Mouse (Mus musculus) left cerebral cortex, adult 2 months (tissue): ENCODE measurements at regions not wholly inside any gene's neighbourhood (a gene's known extent, or its start where the extent isn't known, plus 50 kb on each side); places are given as distances from the start of the nearest gene placed in this dataset.

ENCODE experiments used
- DNase-seq, 2 experiments: peaks; one replicate each; pipeline ENCODE4 v3.0.0; 2021 to 2022; ENCODE audit warnings: low spot score in 2 of 2, mixed read lengths in 1 of 2; ENCODE audit errors: extremely low spot score in 1 of 2
- H3K27ac ChIP-seq: fragments of 200-600 bp; 2 replicates; pipeline ENCODE4 v1.8.1; 2022
- H3K4me3 ChIP-seq: fragments of 200-600 bp; 2 replicates; pipeline ENCODE4 v1.8.1; 2022
- CTCF ChIP-seq: fragments of 200-600 bp; IDR thresholded peaks from 2 replicates; pipeline ENCODE4 v1.8.1; 2022; ENCODE audit warnings: antibody characterized with exemption, mild to moderate bottlenecking, moderate library complexity
- intact Hi-C: fragments of 180-260 bp; cut with DNase I; formaldehyde crosslinking; loops from one replicate; pipeline ENCODE4 v1.15.1; 2025

- intact Hi-C loops, result no loop called here
- Histone ChIP-seq H3K4me3 (no peak overlapping the region), H3K27ac (no peak overlapping the region)
- no peak for DNase-seq
- no peak for TF ChIP-seq CTCF
Observed at GRCm38 (mm10) chr4:55475409-55475808, 56.9 kb downstream of the Klf4 start.

GRCm38 (mm10) chr4:55474044-55474788 is 58.0 kb downstream of the Klf4 start:
- intact Hi-C loops, result no loop called here
- no peak for DNase-seq
- Histone ChIP-seq H3K4me3 (no peak overlapping the region), H3K27ac (no peak overlapping the region)
- no peak for TF ChIP-seq CTCF

GRCm38 (mm10) chr4:55472649-55473048 is 59.6 kb downstream of the Klf4 start:
- intact Hi-C loops, result no loop called here
- no peak overlapping the region for H3K27ac ChIP-seq
- H3K4me3 ChIP-seq, result no peak overlapping the region
- no peak for DNase-seq
- no peak for TF ChIP-seq CTCF

GRCm38 (mm10) chr4:55470779-55471663 is 61.2 kb downstream of the Klf4 start:
- intact Hi-C loops, result no loop called here
- Histone ChIP-seq H3K4me3 (no peak overlapping the region), H3K27ac (no peak overlapping the region)
- no peak for DNase-seq
- TF ChIP-seq CTCF, result no peak

- TF ChIP-seq CTCF, result no peak
- intact Hi-C loops, result no loop called here
Observed at GRCm38 (mm10) chr4:55464192-55464591, 68.1 kb downstream of the Klf4 start.

GRCm38 (mm10) chr4:55461927-55462326 is 70.3 kb downstream of the Klf4 start:
- TF ChIP-seq CTCF, result no peak
- no peak for DNase-seq
- intact Hi-C loops, result no loop called here
- no peak overlapping the region for H3K27ac ChIP-seq
- H3K4me3 ChIP-seq, result no peak overlapping the region

More at GRCm38 (mm10) chr4:55464192-55464591, 68.1 kb downstream of the Klf4 start:
- no peak overlapping the region for H3K27ac ChIP-seq
- no peak overlapping the region for H3K4me3 ChIP-seq
- DNase-seq, result no peak

- no peak overlapping the region for H3K27ac ChIP-seq
- no peak for TF ChIP-seq CTCF
- no peak for DNase-seq
- intact Hi-C loops, result no loop called here
- H3K4me3 ChIP-seq, result no peak overlapping the region
Observed at GRCm38 (mm10) chr4:55453902-55454301, 78.4 kb downstream of the Klf4 start.

GRCm38 (mm10) chr4:55452546-55452945 is 79.7 kb downstream of the Klf4 start:
- Histone ChIP-seq H3K4me3 (no peak overlapping the region), H3K27ac (no peak overlapping the region)
- intact Hi-C loops, result no loop called here
- no peak for TF ChIP-seq CTCF
- no peak for DNase-seq

- Histone ChIP-seq H3K4me3 (no peak overlapping the region), H3K27ac (no peak overlapping the region)
- no peak for TF ChIP-seq CTCF
- no peak for DNase-seq
- intact Hi-C loops, result no loop called here
Observed at GRCm38 (mm10) chr4:55451711-55452110, 80.6 kb downstream of the Klf4 start.

- DNase-seq, result no peak
- TF ChIP-seq CTCF, result no peak; the same call in 1 of the 2 replicates
- H3K27ac ChIP-seq, result no peak overlapping the region
- no peak overlapping the region for H3K4me3 ChIP-seq
- intact Hi-C loops, result no loop called here
Observed at GRCm38 (mm10) chr4:55451026-55451425, 81.2 kb downstream of the Klf4 start.

GRCm38 (mm10) chr4:55443489-55443888 is 88.8 kb downstream of the Klf4 start:
- intact Hi-C loops, result no loop called here
- Histone ChIP-seq H3K4me3 (no peak overlapping the region), H3K27ac (no peak overlapping the region)
- TF ChIP-seq CTCF, result no peak
- DNase-seq, result no peak

GRCm38 (mm10) chr4:55442098-55442497 is 90.2 kb downstream of the Klf4 start:
- H3K4me3 ChIP-seq, result no peak overlapping the region
- intact Hi-C loops, result no loop called here
- peak; percentile 22 to 27 for DNase-seq
- H3K27ac ChIP-seq, result no peak overlapping the region
- TF ChIP-seq CTCF, result no peak
